Mouse (Mus musculus): Measurements from ENCODE around the gene D930020B18Rik.

The D930020B18Rik gene

GRCm38 (mm10) chr10:121639573-121639972, 1.8 kb upstream of the D930020B18Rik start:
- DNase-seq (ENCODE audit: low spot score in 2 of 2) = no peak

- DNase-seq (ENCODE audit: low spot score in 2 of 2) = peak in 1 of 2 experiments; percentile 13
Observed at GRCm38 (mm10) chr10:121640150-121640930, 1.0 kb upstream of the D930020B18Rik start.

- DNase-seq (ENCODE audit: low spot score in 2 of 2) = no peak
Observed at GRCm38 (mm10) chr10:121640944-121641271, 480 bp upstream of the D930020B18Rik start.

DNA sequence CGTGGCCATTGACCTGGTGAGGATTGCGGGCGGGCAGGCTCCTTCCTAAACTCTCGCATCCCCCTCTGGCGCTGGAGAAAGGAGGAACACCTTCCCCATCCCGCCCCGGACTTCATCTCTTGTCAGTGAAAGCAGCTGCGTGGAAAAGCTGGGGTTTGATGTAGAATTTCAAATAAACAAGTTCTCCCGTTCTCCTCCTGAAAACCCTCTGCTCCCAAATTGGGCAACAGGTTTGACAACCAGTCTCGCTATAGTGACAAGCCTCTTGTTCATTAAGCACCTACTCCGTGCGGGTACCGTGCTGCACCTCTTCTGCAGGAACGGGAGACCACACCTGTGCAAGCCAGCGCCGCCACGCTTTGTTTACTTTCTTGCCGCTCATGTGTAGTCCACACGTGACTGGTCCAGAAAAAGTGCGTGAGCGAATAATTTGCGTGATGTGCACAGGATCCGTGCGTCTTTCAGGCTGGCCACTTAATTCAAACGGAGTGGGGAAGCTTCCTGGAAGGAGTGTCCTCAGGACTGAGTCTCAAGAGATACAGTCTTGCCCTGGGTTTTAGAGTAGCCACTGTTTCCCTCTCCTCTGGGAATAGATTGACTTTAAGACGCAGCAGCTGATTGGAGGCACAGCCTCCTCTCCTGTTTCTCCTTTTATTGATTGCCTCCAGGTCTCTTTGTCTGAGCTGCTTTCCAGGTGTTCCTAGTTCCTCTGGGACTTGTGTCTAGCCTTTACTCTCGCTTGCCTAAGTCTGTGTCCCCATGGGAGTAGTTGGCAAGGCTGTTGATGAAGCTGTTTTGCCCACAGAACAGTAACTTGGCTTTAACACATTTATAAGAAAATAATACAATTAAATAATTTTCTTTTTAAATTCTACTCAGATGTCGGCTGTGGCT, 913 bp downstream of the D930020B18Rik start:
- no peak for DNase-seq (ENCODE audit: low spot score in 2 of 2)

- DNase-seq (ENCODE audit: low spot score in 2 of 2) = no peak
Observed at GRCm38 (mm10) chr10:121646294-121646693, 4.9 kb downstream of the D930020B18Rik start.

GRCm38 (mm10) chr10:121653079-121653478, 11.7 kb downstream of the D930020B18Rik start:
- DNase-seq (ENCODE audit: low spot score in 2 of 2) = no peak

GRCm38 (mm10) chr10:121655907-121656306, 14.5 kb downstream of the D930020B18Rik start:
- no peak for DNase-seq (ENCODE audit: low spot score in 2 of 2)

DNA sequence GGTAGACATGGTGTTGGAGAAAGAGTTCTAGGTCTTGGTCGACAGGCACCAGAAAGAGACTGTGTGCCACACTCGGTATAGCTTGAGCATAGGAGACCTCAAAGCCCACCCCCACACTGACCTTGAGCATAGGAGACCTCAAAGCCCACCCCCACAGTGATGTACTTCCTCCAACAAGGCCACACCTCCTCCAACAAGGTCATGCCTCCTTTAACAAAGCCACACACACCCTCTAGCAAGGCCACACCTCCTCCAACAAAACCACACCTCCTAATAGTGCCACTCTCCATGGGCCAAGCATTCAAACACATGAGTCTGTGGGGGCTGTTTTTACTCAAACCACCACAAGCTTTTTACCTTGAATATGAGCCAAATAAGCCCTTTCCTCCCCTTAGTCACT, 21.3 kb downstream of the D930020B18Rik start:
- no peak for DNase-seq (ENCODE audit: low spot score in 2 of 2)

GRCm38 (mm10) chr10:121663599-121663998, 22.2 kb downstream of the D930020B18Rik start:
- DNase-seq (ENCODE audit: low spot score in 2 of 2) = no peak

DNA sequence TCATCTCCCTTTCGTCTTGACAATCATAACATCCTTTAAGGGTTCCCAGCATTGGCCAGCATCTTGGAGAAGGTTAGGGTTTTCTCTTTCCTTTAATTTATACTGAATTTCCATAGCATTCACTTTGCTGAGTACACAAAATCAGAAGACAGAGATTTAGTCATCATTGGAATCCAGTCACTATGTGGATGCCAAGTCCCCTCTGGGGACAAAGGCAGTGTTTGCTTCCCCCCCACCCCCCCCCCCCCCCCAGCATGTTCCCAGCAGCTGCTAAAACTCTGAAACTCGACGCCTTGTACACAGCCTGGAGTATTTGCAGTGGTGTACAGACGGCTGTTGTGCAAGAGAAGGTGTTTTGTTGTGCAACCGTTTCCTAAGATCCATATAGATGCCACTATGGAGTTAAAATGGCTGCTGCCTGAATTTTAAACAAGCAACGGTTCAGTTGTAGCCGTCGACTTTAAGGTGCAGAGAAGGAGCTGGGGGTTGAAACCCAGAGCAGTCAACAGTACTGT, 24.3 kb downstream of the D930020B18Rik start:
- DNase-seq (ENCODE audit: low spot score in 2 of 2) = no peak

- DNase-seq (ENCODE audit: low spot score in 2 of 2) = no peak
Observed at GRCm38 (mm10) chr10:121669103-121669502, 27.7 kb downstream of the D930020B18Rik start.

DNA sequence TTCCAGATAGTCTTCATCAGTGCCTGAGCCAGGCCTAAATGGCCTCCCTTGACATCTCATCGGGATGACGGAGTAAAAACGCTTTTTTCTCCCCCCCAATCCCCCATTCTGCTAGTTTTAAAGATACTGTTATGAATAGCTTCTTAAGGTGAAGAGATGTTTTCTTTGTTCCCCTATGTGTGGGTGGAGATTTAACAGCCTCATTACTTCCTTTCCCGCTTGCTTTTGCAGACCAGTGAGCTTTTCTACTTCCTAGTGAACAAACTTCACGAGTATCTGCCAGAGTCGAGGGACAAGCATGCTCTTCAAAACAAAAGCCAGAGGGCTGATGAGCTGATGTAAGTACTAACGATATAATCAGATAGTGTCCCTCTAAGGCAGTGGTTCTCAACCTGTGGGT, 35.6 kb downstream of the D930020B18Rik start:
- DNase-seq (ENCODE audit: low spot score in 2 of 2) = no peak

DNA sequence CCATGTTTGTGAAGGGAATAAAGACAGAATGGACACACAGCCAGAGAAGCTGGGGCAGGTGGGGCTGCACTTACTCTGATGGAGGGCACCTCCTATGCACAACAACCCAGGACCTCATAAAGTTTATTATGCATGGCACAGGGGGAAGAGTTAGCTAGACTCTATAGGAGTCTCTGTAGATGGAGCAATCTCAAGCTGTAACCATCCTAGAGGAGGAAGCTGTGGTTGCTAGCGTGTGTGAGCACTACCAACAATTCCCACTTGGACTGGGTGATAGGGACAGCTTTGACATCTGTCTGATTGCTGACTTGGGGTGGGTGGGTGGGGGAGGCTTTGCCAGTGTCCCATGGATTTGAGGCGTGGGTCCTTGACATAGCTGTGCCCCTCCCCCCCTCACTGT, 39.5 kb downstream of the D930020B18Rik start:
- no peak for DNase-seq (ENCODE audit: low spot score in 2 of 2)

GRCm38 (mm10) chr10:121682539-121682938, 41.2 kb downstream of the D930020B18Rik start:
- DNase-seq (ENCODE audit: low spot score in 2 of 2) = no peak

DNA sequence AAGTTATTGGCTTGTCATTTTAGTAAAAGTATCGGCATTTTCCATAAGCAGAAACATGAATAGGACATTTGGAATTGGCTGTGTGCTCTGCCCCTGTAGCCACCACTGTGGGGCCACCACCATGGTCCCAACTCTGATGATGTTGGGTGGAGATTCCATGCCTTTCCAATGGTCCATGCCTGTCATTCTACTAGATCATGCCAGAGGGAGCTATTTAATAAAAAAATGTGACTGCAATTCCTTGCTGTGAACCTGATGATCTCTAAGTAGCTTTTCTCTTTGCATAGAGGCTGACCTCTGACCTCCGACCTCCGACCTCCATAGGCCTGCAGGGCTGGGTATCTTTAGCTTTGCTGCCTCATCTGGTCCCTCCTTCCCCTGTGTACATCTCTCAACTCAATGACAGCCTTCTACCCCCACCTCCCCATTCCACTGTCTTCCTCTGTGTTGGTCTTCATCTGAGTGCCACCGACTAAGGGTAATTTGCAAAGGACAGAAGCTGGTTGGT, 44.8 kb downstream of the D930020B18Rik start:
- DNase-seq (ENCODE audit: low spot score in 2 of 2) = no peak

DNA sequence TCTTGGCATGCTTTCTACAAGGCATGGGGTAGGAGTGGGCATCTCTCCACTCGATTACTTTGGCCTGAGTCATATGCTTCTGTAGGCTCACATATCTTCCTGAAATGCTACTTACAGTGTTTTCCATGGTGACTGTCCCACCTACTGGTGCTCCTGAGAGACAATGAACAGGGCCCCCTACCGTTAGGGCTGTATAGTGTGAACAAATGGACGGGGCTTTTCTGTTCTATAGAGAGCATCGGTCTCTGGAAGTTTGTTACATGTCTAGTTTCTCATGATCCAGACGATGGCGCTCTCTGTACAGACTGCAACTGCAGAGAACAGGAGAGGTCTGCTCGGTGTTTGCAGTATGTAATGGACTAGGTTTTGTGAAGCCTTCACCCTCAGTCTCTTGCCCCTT, 46.1 kb downstream of the D930020B18Rik start:
- DNase-seq (ENCODE audit: low spot score in 2 of 2) = no peak

DNA sequence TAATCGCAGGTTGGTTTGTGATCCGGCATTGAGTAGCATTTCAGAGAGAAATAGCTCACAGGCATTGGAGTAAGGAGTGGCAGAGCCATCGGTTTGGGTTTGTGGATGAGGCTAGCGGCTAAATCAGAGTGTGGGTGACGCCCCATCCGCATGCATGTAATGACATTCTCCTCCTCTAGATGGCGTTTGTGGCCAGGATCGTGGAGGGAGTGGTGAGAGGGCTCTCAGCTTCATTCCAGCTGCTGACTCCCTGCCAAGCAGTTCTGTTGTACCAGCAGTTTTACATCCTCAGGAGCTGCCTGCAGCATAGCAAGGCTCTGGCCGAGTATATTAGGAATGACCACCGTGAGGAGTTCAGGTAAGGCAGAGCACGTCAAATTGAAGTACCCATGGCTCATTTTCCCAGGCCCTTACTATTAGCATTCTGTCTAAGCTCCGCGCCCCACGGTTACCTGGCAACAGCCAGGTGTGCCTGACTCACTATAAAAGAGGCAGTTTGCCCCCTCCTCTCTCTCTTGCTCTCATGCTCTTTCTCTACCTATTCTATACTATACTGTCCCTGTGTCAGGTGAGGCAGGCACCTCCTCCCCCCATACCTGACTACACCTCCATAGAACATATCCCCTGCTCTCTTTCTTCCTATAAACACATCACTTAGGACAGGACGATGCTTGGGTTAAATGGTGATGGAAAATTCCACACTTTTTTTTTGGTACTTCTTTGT, 48.4 kb downstream of the D930020B18Rik start:
- DNase-seq (ENCODE audit: low spot score in 2 of 2) = peak in 1 of 2 experiments; percentile 13

DNA sequence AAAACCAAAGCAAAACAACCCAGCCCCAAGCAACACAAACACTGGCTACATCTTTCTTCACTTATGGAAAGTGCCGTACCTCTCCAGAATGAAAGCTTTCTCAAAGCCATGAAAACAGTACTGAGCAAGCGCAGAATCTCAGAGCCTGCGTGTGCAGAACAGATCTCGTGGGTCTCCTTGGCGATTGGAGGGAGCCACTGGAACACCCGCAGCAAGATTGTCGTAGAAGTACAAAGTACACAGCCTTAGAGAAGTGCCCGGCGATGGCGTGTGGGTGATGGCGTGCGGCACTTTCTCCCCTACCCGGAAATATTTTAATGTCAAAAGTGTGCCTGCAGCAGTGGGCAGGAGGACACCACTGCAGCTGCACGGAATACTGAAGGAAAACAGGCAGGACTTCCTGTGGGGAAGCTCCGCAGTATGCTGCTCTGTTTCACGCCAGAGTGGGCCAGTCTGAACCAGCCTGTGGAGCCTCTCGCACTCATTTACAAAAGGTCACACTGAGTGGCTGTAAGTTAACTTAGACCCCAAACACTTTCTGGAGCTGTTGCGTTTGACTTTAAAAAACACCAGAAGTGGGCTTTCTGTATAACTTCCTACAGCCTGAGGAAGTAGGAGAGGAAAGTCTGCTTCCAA, 51.7 kb downstream of the D930020B18Rik start:
- DNase-seq (ENCODE audit: low spot score in 2 of 2) = no peak

GRCm38 (mm10) chr10:121694567-121694966, 53.2 kb downstream of the D930020B18Rik start:
- no peak for DNase-seq (ENCODE audit: low spot score in 2 of 2)

DNA sequence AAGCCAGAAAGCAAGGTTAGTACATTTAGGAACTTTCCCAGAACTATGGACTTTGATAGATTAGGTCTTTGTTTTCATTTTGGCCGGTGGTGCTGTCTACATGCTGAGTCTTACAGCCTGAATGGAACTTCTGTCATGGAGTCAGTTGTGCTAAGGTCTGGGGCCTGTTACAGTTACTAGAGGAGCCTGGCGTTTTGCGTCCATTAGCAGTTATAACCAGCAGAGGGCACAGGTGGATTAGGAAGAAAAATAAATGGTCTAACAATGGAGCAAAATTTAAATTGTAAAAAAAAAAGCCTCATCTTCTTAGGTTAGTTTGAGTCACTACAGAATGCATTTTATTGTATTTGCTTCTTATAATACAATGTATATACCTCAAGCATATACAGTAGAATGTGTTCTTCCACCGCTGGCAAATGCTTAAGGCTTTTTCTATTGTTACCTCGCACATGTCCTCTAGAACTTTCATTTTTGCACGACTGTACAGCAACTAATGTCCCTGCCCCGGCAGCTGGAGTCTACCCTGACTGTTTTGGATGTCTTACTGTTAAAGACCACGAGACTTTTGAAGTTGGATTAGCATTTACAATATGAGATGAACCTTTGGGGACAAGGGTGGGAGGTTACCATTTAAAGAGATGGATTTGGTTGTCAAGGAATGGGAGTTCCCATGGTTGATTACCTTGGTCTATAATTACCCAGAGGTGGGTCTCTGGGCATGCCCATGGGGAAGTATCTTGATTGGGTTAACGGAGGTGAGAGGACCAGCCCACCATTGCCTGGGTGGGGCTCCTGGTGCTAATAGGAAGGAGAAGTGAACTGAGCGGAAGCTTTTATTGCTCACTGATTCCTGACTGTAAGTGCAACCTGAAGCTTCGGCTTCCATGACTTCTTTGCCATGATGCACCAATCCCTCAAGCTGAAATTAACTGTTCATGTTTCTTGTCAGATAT, 60.2 kb downstream of the D930020B18Rik start:
- DNase-seq (ENCODE audit: low spot score in 2 of 2) = peak in 1 of 2 experiments; percentile 15

Measured in spleen, postnatal 14 days (tissue).